Mouse (Mus musculus) cerebellum, adult 2 months (tissue): Measurements from ENCODE around the gene 2210010C04Rik.

Experiments used
- CTCF ChIP-seq: fragments of 200-500 bp; IDR thresholded peaks from 2 replicates; pipeline ENCODE4 v1.5.1; 2011; ENCODE audit warnings: low read depth, mild to moderate bottlenecking, control low read depth, low read length, moderate library complexity, borderline replicate concordance; ENCODE audit not compliant: insufficient read depth
- POLR2A ChIP-seq: fragments of 200-500 bp; IDR thresholded peaks from 2 replicates; pipeline ENCODE4 v1.6.1; 2011; ENCODE audit warnings: low read length, control low read depth, borderline replicate concordance; ENCODE audit not compliant: insufficient read depth

DNA sequence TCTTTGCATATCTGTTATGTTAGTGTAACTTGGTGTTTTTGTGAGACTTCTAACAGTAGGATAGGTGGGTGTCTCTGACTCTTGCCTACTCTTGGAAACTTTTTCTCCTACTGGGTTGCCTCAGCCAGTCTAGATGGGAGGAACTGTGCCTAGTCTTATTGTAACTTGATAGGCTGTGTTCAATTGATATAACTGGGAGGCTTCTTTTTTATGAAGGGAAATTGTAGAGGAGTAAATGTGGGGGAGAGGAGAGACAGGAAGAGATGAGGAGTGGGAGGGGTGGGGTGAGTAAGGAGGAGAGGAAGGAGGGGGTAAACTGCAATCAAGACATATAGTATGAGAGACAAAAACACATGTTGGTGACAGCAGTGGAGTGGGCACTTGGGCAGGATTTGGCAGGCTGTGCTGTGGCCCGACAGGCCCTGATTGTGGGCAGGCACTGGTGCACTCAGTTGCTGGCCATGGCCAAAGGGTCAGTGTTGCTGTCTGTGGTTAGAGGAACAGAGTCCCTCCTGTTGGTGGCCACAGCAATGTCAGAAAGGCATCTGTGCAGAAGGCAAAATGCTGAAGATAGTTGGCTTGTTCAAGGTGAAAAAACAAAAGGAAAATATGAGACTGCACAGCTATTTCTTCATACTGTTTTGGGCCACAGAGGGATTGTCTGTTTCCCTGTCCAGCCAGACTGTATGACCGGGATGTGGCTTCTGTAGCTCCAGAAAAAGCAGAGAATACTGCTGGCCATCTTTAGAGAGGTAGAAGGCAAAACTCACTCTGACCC, 9.2 kb downstream of the 2210010C04Rik start:
- TF ChIP-seq CTCF (no peak), POLR2A (no peak)
